Mouse (Mus musculus) spleen, embryonic (tissue): ENCODE measurements at regions not wholly inside any gene's neighbourhood (a gene's known extent, or its start where the extent isn't known, plus 50 kb on each side); places are given as distances from the start of the nearest gene placed in this dataset.

Source experiments
- CTCF ChIA-PET: fragments of 350-600 bp; sonication (Branson Sonifier 250); formaldehyde crosslinking; loops from one replicate; lab custom pipeline; 2022; lab: Charles Lee

DNA sequence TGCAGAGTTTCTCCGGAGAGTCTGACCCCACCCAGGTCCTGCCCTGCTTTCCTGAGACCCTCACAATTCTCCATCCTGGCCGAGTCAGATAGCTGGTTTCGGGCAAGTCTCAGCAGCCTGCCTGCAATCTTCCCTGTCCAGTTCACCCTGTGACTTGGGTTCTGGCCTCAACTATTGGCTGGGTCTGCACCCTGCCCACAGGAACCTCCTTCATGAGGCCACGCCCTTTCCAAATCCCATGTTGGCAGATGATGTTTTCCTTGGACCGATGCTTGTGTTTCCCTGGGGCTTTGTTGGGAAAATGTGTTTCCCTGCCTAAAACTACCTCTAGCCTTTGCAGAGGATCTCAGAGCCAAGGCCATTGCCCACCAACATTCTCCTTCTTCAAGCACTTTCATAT is 171.0 kb upstream of the Klf3 start:
- CTCF ChIA-PET, result no interaction called here

DNA sequence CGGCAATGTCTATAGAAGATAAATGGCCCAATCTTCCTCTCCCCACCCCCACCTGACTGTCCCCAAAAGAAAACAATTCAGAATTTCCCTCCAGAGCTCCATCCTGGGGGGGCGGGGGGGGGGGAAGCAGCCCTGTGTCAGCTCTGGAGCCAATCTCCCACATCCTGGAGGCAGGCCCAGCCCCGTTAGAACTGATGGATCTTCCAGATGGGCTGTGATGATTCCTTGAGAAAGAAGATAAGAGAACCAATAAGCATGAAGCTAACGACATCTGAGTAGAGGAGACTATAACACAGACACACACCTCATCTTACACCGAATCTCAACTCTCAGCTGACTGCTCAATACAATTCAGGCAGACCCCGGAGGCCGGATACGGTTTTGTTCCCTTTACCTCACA is 169.2 kb upstream of the Klf3 start:
- CTCF ChIA-PET, result interaction anchor here (0.6 kb wide), 1 partner anchor 14 kb away, joined by 6 read pairs; no protein-coding TSS in a partner anchor

DNA sequence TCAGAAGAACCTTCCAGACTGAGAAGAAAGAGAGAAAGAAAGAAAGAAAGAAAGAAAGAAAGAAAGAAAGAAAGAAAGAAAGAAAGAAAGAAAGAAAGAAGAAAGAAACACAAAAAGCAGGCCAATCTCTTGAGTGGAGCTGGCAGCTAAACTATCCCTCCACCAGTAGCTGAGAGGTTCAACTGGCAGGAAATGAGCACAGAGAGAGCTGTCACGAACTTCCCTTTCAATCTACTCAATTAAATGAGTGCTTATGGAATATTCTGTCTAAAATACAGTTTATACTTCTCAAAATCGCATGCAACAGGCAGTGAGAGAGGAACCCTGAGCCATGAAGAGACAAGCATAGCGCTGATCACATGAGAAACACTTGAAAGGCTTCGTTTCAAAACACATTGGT is 168.5 kb upstream of the Klf3 start:
- CTCF ChIA-PET, result no interaction called here

DNA sequence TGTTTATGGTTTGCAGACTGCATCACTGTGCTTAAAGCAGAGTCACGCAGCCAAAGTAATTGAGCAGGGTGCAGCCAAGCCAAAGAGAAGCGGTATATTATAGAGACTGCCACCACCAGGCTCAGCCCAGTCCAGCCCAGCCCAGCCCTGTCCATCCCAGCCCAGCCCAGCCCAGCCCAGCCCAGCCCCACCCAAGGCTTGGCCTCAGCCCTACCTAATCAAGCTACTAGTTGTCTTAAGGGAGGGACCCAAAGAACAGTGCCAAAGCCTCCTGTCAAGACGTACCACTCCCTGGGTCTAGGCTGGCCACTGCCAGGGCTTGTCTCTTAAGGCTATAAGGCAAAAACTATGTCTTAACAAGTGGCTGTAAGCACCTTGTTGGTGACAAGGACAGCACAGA is 166.9 kb upstream of the Klf3 start:
- CTCF ChIA-PET, result no interaction called here

DNA sequence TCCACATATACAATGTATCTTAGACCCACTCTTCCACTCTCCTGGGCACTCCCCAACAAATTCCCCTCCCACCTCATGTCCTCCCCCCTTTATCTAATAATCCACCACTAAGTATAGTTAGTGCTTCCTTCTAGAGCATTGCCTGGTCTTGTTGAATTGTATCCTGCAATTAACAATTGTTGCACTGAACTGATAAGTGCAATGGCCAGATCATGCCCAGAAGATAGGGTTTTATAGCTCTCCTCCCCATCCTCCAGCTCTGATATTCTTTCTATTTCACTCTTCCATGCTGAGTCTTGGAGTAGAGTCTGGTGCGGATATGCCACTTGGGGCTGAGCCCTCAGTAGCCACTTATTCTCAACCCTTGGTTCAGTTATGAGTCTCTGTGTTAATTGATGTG is 159.6 kb upstream of the Klf3 start:
- CTCF ChIA-PET, result no interaction called here

DNA sequence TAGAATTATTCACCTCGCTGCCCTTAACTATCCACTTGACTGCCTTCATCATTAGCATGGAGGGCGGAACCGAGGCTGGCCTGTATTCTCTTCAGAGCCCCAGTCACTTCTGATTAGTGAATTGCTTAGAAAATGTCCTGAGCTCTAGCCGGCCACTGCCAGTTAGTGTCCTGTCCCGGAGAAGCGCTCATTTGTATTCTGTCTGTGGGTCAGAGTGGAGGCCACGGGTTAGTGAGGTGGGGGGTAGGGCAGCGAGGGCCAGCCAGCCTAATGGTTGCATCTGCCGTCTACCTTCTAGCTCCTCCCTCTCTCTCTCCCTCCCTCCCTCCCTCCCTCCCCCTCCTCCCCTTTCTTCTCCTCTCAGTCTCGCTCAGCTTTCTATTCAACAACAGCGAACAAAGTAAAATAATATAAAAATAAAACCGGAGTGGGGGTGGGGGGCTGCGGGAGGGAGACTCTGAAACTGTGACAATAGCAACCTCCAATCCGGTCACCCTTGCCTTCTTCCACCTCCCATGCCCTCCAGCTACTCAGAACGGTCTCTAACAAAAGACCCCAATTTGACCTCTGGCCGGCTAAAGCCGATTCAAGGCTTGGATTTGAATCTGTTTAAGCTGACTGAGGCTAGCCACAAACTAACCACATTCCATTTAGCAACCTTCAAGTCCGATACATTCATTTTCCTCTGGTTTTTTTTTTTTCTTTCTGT is 155.6 kb upstream of the Klf3 start:
- CTCF ChIA-PET, result interaction anchor here (0.6 to 0.9 kb wide), 2 partner anchors 38 to 44 kb away, joined by 3 read pairs; no protein-coding TSS in a partner anchor

DNA sequence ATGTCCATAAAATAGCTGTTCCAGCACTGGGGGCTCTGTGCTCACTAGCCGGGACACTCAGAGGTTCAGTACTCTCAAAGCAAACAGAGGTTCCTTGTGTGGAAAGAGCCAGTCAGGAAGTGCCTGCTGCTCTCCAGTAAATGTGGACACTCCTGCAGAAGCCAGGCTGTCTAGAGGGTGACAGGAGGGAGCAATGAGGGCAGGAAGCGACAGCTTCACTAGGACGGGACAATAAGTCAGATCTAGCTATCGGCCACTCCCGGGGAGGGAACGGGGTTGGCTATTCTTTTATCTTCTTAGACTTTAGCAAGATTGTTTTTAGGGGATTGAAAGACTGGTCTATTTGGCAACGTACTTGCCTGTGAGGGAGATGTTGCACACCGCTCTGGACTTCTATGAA is 154.7 kb upstream of the Klf3 start:
- CTCF ChIA-PET, result interaction anchor here (0.7 kb wide), 1 partner anchor 732 kb away, joined by 3 read pairs; no protein-coding TSS in a partner anchor

DNA sequence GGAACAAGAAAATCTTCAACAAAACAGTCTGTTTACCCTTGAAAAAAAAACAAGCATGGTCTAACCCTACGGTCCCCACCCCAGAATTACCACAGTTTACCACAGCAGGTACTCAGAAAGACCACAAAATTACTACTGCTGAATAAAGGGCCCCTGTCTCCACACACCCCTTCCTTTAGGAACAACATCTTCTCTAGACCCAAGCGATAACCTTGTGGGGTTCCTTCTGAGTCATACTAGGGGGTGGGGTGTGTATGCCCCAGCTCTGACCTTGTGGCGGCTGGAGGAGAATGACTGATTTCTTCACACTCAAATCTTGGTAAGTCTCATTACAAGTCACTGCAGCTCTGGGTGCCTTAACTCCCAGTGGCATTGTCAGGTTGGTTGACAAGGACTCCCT is 151.8 kb upstream of the Klf3 start:
- CTCF ChIA-PET, result interaction anchor here (0.7 kb wide), 1 partner anchor 42 kb away, joined by 3 read pairs; no protein-coding TSS in a partner anchor

DNA sequence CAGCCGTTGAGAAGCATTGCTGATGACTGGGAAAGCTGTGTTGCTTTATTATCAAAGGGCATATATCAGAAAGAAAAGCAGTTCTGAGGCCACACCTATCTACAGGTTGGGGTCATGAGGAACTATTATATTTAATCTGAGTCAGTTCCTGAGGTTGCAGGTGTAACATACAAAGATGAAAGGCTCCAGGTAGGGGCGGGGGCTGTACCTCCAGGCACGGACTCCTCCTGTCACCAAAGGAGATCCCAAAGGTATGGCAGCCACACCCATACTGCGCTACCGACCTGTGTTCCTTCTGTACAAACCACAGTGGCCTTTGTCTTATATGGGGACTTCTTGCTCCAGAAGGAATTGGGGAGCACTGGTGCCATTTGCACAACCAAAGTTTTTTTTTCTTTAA is 149.4 kb upstream of the Klf3 start:
- CTCF ChIA-PET, result interaction anchor here (0.8 kb wide), 1 partner anchor 24 kb away, joined by 7 read pairs; no protein-coding TSS in a partner anchor

DNA sequence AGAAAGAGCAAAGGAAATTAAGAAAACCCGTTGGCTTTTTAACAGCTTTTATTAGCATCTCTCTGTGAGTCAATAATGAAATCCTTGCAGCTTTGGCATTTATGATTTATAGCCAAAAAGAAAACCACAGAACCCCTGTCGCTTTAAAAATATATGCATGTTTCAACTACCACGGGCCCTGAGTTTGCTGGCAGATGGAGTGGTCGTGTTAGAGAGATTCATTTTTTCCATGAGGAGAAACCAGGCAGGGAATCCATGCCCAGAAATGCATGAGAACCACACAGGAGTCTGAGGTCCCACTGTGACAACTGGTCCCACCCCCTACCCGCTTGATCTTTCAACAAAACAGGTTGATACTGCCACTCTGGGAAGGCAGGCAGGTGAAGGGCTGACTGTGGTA is 147.9 kb upstream of the Klf3 start:
- CTCF ChIA-PET, result interaction anchor here (0.7 kb wide), 1 partner anchor 105 kb away, joined by 3 read pairs; no protein-coding TSS in a partner anchor

DNA sequence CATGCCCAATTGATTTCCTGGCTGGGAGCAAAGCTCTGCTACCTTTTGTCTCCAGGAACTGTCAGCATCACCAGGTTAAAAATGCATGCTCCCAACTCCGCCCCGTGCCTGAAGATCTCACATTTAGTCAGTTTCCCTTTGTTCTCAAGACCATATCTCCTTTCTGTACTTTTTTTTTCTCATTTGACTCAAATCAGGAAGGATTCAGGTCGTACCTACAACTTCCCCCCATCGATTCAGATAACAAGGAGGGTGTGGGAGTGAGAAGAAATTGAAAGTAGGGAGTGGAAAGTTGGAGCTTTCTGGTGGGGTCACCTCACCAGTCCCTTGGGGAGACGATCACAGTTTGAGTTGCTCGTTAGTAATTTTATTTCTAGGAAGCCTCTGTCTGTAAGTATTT is 141.2 kb upstream of the Klf3 start:
- CTCF ChIA-PET, result interaction anchor here (1.4 kb wide), 1 partner anchor 17 kb away, joined by 3 read pairs; no protein-coding TSS in a partner anchor

DNA sequence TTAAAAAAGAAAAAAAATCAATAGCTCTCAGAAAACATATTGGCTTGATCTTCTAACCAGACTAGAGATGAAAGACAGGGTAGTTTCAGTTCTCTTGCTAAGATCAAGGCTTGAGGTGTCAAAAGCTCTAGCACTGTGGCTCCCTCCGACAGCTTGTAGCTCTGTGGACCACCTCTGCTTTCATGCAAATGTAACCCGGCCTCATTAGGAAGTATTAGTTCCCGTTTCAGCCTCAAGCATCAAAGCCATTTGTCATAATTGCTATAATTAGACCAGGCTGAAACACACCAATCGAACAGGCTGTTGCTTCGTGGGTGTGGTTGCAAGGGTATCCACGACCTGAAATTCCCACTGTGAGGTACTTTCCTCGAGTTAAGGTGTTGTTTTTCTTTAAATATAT is 140.7 kb upstream of the Klf3 start:
- CTCF ChIA-PET, result interaction anchor here (1.4 kb wide), 1 partner anchor 17 kb away, joined by 3 read pairs; no protein-coding TSS in a partner anchor

DNA sequence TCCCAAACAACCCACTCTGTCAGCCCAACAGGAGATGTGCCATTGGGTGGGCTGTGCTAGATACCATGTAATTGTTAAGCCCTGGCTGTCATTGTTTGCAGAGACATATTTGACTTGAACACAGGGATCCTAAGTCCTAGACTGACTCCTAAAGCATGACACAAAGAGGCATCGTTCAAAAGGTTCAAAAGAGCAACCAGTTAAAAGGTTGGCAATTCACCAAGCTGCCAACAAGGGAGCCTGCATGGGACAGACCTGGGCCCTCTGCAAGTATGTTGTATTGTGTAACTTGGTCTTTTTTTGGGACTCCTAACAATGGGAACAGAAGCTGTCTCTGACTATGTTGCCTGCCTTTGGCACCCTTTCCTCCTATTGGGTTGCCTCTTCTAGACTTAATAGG is 139.4 kb upstream of the Klf3 start:
- CTCF ChIA-PET, result interaction anchor here (0.7 kb wide), 1 partner anchor 678 kb away, joined by 3 read pairs; no protein-coding TSS in a partner anchor

DNA sequence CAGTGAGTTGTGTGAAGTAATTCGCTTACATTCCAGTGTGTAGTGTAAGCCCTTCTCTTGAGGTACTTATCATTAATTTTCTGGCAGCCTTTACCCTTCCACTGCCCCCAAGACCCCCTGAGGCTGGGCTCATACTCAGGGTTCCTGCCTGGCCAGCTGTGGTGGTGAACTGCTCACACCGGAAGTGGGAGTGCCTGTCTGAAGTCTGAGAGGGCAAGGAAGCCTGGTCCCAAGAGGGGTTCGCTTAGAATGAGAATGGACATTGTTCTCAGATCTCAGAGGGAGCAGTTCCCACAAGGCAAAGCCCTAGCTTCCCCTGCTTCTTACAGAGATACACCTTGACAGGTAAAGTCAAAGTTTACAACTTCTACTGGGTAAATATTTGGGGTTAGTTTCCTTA is 138.1 kb upstream of the Klf3 start:
- CTCF ChIA-PET, result interaction anchor here (0.6 kb wide), 1 partner anchor 160 kb away, joined by 4 read pairs; no protein-coding TSS in a partner anchor

DNA sequence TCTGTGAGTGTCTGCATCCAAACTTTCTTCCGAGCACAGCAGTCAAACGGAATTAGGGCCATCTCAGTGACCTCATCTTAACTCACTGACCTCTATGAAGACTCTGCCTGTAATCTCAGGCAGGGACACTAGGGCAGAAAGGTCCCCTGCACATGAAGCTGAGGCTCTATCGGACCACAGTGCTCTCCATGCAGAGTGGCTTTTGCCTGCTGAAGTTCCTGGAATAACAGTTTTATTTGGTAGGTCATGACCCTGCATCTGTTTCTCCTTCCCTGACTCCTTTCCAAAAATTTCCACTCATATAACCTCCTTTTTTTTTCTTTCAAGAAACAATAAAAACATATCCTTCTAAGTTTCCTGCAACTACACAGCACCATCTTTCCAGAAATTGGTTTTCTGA is 136.9 kb upstream of the Klf3 start:
- CTCF ChIA-PET, result interaction anchor here (0.7 kb wide), 1 partner anchor 86 kb away, joined by 4 read pairs; no protein-coding TSS in a partner anchor

DNA sequence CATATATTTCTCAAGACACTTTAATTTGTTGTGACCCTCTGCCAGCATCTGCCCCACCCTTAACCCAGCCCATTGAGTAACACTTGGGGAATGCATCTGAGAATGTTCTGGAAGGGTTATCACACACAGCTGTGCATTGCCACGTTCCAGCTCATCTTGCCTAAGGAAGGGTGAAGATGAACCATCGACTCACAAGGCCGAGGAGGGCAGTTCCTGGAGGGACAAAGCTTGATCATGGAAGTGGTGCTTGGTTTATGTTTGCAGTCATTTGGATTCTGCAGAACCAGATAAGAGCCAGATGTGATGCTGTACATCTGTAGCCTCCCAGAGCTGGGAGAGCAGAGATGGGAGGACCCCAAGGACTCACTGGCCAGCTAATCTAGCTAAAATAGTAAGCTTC is 136.1 kb upstream of the Klf3 start:
- CTCF ChIA-PET, result interaction anchor here (0.7 to 0.8 kb wide), 2 partner anchors 87 to 204 kb away, joined by 4 to 5 read pairs; no protein-coding TSS in a partner anchor

DNA sequence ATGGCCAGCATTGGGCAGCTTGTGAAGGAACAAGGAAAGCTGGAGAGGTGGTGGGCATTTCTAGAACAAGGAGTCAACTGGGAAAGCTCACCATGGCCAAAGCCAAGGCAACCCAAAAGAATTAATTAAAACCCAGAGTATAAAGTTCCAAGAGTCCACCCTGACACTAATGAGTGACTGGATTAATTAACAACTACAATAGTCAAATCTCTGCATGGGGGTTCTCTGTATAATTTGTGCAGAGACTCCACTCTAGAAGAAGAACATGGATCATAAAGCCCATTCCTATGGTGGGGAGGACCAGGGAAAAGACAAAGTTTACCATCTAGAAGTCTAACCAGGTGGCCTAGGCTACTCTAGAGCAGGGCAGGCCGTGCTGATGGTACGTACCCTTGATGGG is 129.3 kb upstream of the Klf3 start:
- CTCF ChIA-PET, result interaction anchor here (0.6 kb wide), 1 partner anchor 32 kb away, joined by 3 read pairs; no protein-coding TSS in a partner anchor

DNA sequence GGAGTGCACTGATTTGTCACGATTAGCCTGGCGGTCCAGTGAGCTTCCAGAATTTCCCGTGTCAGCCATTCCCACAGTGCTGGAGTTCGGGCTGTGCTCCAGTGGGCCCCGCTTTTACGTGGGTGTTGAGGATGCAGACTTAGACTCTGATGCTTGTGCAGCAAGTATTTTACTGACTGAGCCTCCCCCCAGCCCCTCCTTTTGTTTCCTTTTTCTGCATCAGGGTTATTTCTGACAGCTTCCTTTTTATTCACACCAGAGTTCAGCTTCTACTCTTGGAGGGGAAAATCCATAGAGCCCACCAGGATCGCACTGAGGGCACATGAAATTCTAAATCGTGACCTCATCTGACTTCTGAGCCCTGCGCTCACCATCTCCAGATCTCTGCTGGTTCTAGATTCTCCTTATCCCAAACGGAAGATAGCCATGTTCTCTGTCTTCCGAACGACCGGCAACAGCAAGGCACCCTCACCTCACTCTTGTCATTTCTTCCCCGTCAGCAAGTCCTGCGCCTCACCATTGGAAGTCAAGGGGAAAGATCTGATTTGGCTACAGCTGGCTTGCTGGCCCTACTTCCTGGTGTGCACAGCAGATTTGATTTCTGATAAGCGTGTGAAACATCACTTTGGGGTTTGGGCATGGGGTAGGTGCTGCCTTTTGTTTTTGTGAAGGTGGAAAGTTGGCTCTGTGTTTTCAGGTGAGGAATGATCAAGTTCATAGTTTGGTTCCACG is 126.8 kb upstream of the Klf3 start:
- CTCF ChIA-PET, result interaction anchor here (0.6 to 0.7 kb wide), 4 partner anchors 9 to 137 kb away, joined by 3 to 8 read pairs (median 4); no protein-coding TSS in a partner anchor

DNA sequence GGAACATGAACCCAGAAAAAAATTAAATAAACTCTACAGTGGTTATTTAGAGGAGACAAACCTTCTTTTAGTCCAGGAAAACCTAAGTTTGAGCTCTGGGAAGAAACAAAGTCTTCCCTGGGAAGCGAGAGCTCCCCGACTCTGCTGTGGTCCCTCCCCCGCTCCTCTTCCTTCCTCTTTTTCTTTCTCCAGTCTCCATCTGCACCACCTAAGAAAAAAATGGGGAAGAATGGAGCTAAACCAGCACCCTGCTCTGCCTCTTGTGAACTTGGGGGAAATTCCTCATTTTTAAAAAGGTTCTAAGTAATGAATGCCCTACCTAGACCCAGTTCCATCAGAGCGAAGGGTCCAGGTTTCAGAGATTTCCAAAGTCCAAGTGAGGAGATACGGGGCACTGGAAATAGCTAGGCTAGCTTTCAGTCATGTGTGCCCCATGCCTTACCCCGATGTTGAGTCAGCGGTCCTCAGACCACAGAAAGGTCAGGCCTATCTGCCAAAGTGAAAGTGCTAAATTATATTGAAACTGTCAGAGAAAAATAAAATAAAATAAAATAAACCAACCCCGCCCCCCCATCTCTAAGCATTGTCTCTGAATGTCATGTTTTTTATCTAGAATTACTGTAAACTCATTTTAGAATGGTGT is 126.1 kb upstream of the Klf3 start:
- CTCF ChIA-PET, result interaction anchor here (0.6 to 0.7 kb wide), 4 partner anchors 9 to 123 kb away, joined by 3 to 7 read pairs (median 4); no protein-coding TSS in a partner anchor

DNA sequence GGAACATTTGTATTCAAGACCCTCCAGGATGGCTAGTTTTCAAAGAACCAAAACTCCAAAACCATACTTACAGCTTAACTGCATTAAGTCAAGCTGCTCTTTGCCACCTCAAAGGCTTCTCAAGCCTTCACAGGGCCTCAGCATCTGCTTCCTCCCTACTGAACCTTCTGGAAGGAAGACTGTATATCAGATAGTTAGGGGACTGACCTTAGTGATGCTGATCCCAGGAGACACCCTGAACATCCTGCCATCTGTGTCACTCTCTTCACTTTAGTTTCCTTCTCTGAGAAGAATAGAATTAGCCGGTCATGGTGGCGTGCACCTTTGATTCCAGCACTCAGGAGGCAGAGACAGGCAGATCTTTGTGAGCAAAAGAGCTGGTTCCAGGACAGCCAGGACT is 124.5 kb upstream of the Klf3 start:
- CTCF ChIA-PET, result interaction anchor here (0.6 to 1.1 kb wide), 2 partner anchors 16 to 287 kb away, joined by 3 to 12 read pairs; no protein-coding TSS in a partner anchor

DNA sequence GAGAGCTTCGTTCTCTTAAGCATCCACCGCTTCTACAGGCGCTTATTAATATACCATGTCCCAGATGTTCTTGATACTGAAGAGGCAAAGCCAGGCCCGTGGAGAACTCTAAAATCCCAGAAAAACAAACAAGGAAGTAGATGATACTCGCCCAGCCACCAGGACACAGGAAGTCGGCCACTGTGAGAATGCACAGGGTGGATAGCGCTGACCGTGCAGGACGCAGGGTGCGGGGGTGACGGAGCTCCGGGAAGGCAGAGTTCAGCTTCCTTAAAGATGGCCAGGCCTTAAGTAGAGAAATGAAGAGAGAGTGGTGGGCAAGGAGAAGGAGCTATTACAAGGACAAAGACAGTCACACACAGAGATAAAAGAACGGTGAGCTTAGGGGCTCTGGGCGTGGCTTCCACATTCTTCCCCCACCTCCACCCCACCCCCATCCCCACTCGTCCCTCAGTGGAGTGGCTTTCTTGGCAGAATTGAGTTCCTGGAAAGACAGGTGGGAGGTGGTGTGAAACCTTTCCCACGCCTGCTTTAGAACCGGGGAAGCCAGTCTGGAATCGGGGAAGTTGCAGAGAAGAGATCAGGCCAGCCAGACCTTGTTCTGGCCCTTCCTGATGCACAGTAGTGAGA is 123.1 kb upstream of the Klf3 start:
- CTCF ChIA-PET, result no interaction called here
